Mouse (Mus musculus): ENCODE data around the gene Stx6.
"Not testable (repeated sequence)": the region's sequence is repeated elsewhere in the genome, so short reads cannot be mapped to it uniquely, and the experiment has no call there.

The Stx6 gene

GRCm38 (mm10) chr1:155169935-155170334 lies 11.4 kb downstream of the Stx6 start:
- no peak for DNase-seq

DNA sequence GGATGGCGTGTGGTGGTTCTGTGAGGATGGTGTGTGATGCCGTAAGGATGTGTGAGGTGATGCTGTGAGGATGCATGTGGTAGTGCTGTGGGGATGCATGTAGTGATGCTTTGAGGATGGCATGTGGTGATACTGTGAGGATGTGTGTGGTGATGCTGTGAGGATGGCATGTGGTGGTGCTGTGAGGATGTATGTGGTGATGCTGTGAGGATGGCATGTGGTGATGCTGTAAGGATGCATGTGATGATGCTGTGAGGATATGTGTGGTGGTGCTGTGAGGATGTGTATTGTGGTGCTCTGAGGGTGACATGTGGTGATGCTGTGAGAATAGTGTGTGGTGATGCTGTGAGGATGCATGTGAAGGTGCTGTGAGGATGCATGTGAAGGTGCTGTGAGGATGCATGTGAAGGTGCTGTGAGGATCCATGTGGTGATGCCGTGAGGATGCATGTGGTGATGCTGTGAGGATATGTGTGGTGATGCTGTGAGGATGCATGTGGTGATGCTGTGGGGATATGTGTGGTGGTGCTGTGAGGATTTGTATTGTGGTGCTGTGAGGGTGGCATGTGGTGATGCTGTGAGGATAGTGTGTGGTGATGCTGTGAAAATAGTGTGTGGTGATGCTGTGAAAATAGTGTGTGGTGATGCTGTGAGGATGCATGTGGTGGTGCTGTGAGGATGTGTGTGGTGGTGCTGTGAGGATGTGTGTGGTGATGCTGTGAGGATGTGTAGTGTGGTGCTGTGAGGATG lies 14.6 kb downstream of the Stx6 start:
- DNase-seq = no peak

DNA sequence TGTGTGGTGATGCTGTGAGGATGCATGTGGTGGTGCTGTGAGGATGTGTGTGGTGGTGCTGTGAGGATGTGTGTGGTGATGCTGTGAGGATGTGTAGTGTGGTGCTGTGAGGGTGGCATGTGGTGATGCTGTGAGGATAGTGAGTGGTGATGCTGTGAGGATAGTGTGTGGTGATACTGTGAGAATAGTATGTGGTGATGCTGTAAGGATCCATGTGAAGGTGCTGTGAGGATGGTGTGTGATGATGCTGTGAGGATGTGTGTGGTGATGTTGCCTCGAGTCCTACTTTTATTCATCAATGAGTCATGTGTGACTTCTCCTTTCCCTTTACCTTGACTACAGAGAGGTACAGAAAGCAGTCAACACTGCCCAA lies 15.1 kb downstream of the Stx6 start:
- not testable (repeated sequence) for DNase-seq

- DNase-seq = no peak
These were observed 15.9 kb downstream of the Stx6 start for GRCm38 (mm10) chr1:155174424-155174823.

DNA sequence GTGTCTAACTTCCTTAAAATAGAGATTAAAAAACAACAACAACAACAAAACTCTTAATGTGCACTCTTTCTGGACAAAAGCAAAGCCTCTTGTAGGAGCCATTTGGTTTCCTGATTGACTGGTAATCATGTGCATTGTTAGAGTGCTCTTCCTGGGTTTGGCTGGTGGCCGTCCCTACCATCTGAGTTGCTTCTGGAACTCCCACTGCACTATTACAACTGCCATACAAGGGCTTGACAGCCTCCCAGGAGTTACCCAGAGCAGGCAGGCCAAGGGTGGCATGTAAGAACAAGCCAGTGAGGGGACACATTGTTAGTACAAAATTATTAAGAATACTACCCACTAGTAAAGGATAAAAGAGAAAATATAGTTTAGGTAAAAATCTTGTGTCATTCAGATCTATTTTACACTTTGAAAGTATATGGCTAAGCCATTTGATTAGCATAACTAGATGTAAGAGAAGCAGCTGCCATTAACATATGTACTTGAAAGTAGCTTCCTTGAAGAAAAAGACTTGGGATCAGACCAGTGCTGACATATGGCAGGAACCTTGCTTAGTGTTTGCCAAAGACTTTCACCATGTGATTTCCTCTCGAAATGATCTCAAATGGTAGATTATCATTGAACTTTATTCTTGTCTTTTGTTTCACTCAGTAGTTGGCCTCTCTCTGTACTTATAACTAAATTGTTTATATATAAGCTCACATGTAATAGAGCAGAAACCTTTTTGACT lies 19.8 kb downstream of the Stx6 start:
- no peak for DNase-seq

- no peak for DNase-seq
These were observed 25.7 kb downstream of the Stx6 start for GRCm38 (mm10) chr1:155184191-155184590.

- no peak for DNase-seq
These were observed 30.1 kb downstream of the Stx6 start for GRCm38 (mm10) chr1:155188656-155189055.

- DNase-seq = no peak
These were observed 32.7 kb downstream of the Stx6 start for GRCm38 (mm10) chr1:155191219-155191618.

DNA sequence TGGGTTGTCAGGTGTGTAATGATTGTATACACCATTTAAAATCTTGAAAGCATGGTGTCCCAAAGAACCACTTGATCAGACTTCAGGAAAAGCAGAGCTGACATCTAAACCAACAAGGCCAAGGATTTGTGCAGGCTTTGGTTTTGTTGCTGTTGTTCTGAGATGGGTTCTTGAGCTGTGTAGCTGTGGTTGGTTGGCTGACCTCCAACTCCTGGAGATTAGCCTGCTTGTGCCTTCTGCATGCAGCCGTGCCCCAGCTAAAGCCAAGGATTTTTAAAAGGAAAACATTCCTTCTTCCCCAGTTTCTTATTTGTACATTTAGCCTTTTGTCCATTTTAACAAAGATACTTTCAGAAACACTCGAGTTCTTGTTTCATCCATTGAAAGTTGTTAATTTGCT lies 33.2 kb downstream of the Stx6 start:
- peak; percentile 53 for DNase-seq

GRCm38 (mm10) chr1:155192805-155193368 lies 34.4 kb downstream of the Stx6 start:
- no peak for DNase-seq

- peak; percentile 55 for DNase-seq
These were observed 38.2 kb downstream of the Stx6 start for GRCm38 (mm10) chr1:155196691-155197090.

- DNase-seq = no peak
These were observed 41.0 kb downstream of the Stx6 start for GRCm38 (mm10) chr1:155199522-155199921.

- no peak for DNase-seq
These were observed 42.5 kb downstream of the Stx6 start for GRCm38 (mm10) chr1:155200967-155201366.

DNA sequence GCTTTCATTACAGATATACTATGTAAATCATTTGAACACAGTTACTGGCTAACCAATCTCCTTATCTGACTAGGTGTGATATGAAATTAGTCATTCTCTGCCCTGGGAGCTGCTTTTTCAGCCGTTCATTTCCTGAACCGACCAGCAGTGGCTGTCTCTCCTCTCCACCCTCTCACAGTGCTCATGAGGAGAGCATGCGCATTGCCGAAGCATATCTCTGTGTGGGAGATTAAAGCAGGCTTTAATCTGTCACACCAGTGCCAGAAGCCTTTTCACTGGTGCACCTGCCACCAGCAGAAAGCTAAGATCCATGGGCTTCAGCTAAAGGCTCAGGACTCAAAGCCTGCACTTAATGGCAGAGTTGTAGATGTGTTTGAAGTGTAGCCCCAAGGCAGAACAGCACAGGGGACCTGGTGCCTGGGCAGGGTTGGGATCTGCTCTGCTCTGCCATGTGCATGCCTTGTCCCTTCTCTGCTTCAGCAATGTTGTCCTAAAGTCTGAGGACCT lies 42.9 kb downstream of the Stx6 start:
- no peak for DNase-seq

DNA sequence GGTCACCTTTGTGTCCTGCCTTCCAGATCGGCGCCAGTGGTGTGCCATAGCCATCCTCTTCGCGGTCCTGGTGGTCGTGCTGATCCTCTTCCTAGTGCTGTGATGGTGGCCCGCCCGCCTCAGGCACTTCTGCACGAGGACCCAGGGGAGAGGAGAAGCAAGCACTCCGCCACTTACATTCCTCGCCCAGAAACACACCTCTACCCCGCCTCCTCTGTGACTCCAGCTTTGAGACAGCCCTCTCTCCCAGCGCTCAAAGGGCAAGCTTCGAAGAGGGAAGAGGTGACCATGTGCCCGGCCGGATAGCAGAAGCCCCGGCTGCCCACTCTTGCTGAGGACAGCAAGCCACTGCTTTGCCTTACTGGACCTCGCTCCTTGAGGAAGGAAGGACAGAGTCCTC lies 43.4 kb downstream of the Stx6 start:
- peak; percentile 41 for DNase-seq

DNA sequence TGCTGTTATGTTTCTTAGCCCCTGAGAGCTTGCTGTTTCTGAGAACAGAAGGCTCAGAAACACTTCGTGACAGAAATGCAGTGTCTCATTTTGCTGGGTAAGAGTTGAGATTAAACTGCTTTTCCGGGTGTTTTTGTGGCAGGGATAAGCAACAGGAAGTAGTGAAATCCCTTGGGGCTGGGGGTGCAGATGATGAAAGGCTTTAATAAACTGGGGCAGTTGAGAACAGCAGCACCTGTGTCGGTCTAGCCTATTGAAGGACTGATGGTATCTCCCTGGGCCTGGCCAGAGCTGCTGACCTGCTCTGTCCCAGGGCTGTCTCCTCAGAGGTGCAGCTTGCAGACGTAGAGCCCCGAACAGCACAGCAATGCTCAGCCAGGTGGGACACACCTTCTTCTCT lies 44.0 kb downstream of the Stx6 start:
- no peak for DNase-seq

- no peak for DNase-seq
These were observed 44.6 kb downstream of the Stx6 start for GRCm38 (mm10) chr1:155203101-155203500.

DNA sequence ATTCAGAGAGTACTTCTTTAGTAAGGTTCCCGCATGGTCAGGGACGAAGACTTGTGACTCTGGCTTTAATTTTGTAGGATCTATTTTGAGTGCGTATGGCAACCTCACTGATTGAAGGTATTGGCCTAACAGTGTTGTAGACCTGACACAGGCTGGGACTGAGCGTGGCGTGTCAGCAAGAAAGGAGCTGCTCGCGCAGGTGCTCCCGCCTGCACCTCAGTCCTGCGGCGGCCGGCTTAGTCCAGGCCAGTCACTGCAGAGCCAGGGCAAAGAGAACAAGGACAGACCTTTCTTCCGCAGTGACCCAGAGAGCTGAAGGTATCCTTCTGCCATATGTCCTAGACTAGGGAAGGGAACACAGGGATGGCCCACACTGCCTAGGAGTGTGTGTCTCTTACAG lies 45.4 kb downstream of the Stx6 start:
- no peak for DNase-seq

- no peak for DNase-seq
These were observed 46.1 kb downstream of the Stx6 start for GRCm38 (mm10) chr1:155204560-155205162.

DNA sequence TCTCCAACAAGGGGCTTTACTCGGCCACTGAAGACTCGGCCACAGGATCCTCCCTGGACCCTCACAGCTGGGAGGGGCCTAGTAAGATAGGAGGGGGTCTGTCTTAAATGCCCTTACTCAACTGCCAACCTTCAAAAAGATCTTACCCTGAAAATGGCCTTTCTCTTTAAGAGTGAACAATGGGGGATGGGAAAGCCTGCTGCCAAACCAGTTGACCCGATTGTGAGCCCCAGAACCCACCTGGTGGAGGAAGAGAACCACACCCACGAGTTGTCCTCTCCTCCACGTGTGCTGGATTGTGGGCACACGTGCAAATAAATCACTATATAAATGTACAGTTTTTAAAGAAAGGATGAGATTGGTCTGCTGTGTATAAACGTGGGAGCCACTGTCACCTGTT lies 46.8 kb downstream of the Stx6 start:
- no peak for DNase-seq

DNA sequence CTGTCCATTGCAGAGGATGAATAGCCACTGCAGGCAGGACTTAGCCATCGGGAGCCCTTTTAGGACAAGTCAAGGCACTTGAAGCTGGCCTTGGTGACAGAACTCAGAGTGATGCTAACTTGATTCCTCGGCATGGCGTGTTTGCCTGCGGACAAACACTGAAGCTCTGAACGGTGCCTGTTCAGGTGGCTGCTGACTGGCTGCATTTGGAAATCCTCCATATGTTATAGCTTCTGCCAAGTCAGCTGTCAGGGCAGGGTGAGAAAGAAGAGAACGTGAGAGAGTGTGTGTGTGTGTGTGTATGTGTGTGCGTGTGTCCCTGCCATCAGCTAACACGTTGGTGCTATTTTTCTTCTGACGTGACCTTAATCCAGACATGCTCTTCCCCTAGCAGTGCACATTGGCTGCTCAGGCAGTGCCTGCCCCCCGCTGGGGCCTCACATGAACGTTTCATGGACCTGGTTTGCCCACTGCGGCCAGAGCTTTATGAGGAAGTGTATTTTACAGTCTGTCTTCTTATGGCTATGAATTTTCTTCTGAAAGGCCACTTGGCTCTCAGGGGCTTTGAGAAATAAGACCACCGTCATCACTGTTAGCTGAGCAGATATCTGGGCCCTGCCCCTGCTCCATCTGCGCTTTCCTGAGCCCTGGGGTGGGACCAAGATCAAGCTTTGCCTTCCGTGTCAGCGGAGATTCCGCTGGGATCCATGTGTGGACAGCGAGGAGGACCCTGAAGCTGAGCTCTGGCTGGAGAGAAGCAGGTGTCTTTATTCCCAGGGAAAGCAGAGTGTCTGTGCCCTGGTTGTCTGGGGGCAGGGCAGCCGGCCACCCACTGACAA lies 47.5 kb downstream of the Stx6 start:
- DNase-seq = no peak

- no peak for DNase-seq
These were observed 49.3 kb downstream of the Stx6 start for GRCm38 (mm10) chr1:155207859-155208258.

All from lung, postnatal 10 days (tissue).